Mouse (Mus musculus) heart, embryonic 13.5 days (tissue): ENCODE results near the gene Serinc3. TPM values are rescaled to one million over a fixed set of nuclear protein-coding genes. Genes with fewer than 3 reads are reported as not detected.

Experiments used
- ATAC-seq: fragments of 200-750 bp; cut with Nextera tagmentation; 2 replicates; pipeline ENCODE4 v1.8.0; 2017; ENCODE audit warnings: moderate TSS enrichment; ENCODE audit not compliant: insufficient number of reproducible peaks, low FRiP score, low TSS enrichment; ENCODE audit errors: extremely low read depth
- H3K27ac ChIP-seq: fragments of 300-500 bp; sonication (generic); replicated peaks from 2 replicates; pipeline ENCODE4 v1.5.1; 2015; ENCODE audit warnings: moderate library complexity, mild to moderate bottlenecking, inconsistent platforms
- H3K27me3 ChIP-seq: fragments of 300-500 bp; sonication (generic); replicated peaks from 2 replicates; pipeline ENCODE4 v1.6.1; 2015; ENCODE audit warnings: mild to moderate bottlenecking, inconsistent platforms
- H3K36me3 ChIP-seq: fragments of 300-500 bp; sonication (generic); 2 replicates; pipeline ENCODE4 v1.6.1; 2015; ENCODE audit warnings: mild to moderate bottlenecking, inconsistent platforms
- H3K4me1 ChIP-seq: fragments of 300-500 bp; sonication (generic); 2 replicates; pipeline ENCODE4 v1.6.1; 2015; ENCODE audit warnings: inconsistent platforms
- H3K4me2 ChIP-seq: fragments of 300-500 bp; sonication (generic); 2 replicates; pipeline ENCODE4 v1.6.1; 2015; ENCODE audit warnings: inconsistent platforms, mild to moderate bottlenecking, moderate library complexity
- H3K4me3 ChIP-seq: fragments of 300-500 bp; sonication (generic); 2 replicates; pipeline ENCODE4 v1.5.1; 2015; ENCODE audit warnings: moderate library complexity, mild to moderate bottlenecking, inconsistent platforms
- H3K9ac ChIP-seq: fragments of 300-500 bp; sonication (generic); 2 replicates; pipeline ENCODE4 v1.6.1; 2015; ENCODE audit warnings: inconsistent platforms, mild to moderate bottlenecking, moderate library complexity
- H3K9me3 ChIP-seq: fragments of 300-500 bp; sonication (generic); 2 replicates; pipeline ENCODE4 v1.6.1; 2016; ENCODE audit warnings: inconsistent platforms
- WGBS: fragments of 180-500 bp; shearing (Covaris S2); methylation state at CpG from one replicate; pipeline ENCODE4 v1.1.7; 2015; ENCODE audit warnings: mixed read lengths; 5-methylcytosine and 5-hydroxymethylcytosine counted together
- polyA plus RNA-seq: library from polyadenylated mRNA; unstranded; fragments of >200 nt; fragmentation: Nextera tagmentation; extraction: Ambion mirVana; gene quantifications from 2 replicates; pipeline ENCODE4 v1.2.1, GENCODE M21; 2015

Gene Serinc3
- polyA plus RNA-seq, 1 experiment from 2014 or later: 50.1 TPM

DNA sequence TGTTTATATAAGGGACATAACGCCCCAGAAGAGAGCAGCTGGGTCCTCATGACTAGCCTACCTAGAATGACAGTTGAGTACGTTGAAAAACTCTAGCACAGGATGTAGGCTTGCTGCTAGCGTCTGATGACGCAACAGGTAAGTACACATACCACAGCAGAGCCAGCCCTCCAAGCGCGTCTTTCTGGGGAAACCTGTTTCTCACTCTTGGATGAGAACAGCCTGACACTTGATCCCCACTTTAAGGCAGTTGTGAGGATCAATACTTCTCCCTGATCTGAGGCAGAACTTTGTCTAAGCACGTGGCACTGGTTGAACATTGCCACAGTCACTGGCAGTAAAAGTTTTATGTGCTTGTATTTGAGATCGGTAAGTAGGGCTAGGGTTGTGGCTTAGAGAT, 24.5 kb downstream of the Serinc3 start:
- H3K4me1 ChIP-seq: no peaks in the 10 kb centered on the region; the same call in none of the 2 replicates
- H3K27ac ChIP-seq: no peak overlapping the region
- no peak for ATAC-seq
- no peak overlapping the region for H3K9ac ChIP-seq
- H3K36me3 ChIP-seq: peaks cover 98% of the 10 kb centered on the region
- H3K9me3 ChIP-seq: no peaks in the 10 kb centered on the region
- no peak overlapping the region for H3K4me3 ChIP-seq
- H3K4me2 ChIP-seq: no peak overlapping the region
- WGBS: 80% methylated on average over 8 of the region's 8 CpGs
- no peaks in the 10 kb centered on the region for H3K27me3 ChIP-seq

- no peaks in the 10 kb centered on the region for H3K4me1 ChIP-seq
- ATAC-seq: no peak
- no peaks in the 10 kb centered on the region for H3K27me3 ChIP-seq
- H3K4me2 ChIP-seq: no peak overlapping the region
- no peaks in the 10 kb centered on the region for H3K9me3 ChIP-seq
- H3K9ac ChIP-seq: no peak overlapping the region
- H3K4me3 ChIP-seq: no peak overlapping the region
- whole genome bisulfite sequencing: 83% methylated on average over 4 of the region's 4 CpGs
- no peak overlapping the region for H3K27ac ChIP-seq
- peaks cover 100% of the 10 kb centered on the region for H3K36me3 ChIP-seq
Measured at GRCm38 (mm10) chr2:163617874-163618273, 27.1 kb downstream of the Serinc3 start.

GRCm38 (mm10) chr2:163617232-163617863, 27.6 kb downstream of the Serinc3 start:
- Histone ChIP-seq H3K27me3 (no peaks in the 10 kb centered on the region), H3K36me3 (peaks cover 100% of the 10 kb centered on the region), H3K4me1 (no peaks in the 10 kb centered on the region), H3K27ac (no peak overlapping the region), H3K4me2 (no peak overlapping the region), H3K4me3 (no peak overlapping the region), H3K9me3 (no peaks in the 10 kb centered on the region), H3K9ac (no peak overlapping the region)
- ATAC-seq: no peak
- WGBS: 70% methylated on average over 3 of the region's 3 CpGs

- 84% methylated on average over 3 of the region's 3 CpGs for WGBS
- Histone ChIP-seq H3K9ac (no peak overlapping the region), H3K4me1 (no peaks in the 10 kb centered on the region), H3K36me3 (peaks cover 100% of the 10 kb centered on the region), H3K27me3 (no peaks in the 10 kb centered on the region), H3K9me3 (no peaks in the 10 kb centered on the region), H3K4me3 (no peak overlapping the region), H3K4me2 (no peak overlapping the region), H3K27ac (no peak overlapping the region)
- no peak for ATAC-seq
Measured at GRCm38 (mm10) chr2:163616652-163617227, 28.2 kb downstream of the Serinc3 start.

- Histone ChIP-seq H3K4me1 (no peaks in the 10 kb centered on the region), H3K27ac (no peak overlapping the region), H3K4me3 (no peak overlapping the region), H3K9me3 (no peaks in the 10 kb centered on the region), H3K27me3 (no peaks in the 10 kb centered on the region), H3K36me3 (peaks cover 100% of the 10 kb centered on the region), H3K4me2 (no peak overlapping the region), H3K9ac (no peak overlapping the region)
- ATAC-seq: no peak
- 85% methylated on average over 4 of the region's 4 CpGs for WGBS
Measured at GRCm38 (mm10) chr2:163615906-163616651, 28.9 kb downstream of the Serinc3 start.

GRCm38 (mm10) chr2:163615401-163615800, 29.5 kb downstream of the Serinc3 start:
- H3K9me3 ChIP-seq: no peaks in the 10 kb centered on the region
- ATAC-seq: no peak
- H3K27me3 ChIP-seq: no peaks in the 10 kb centered on the region
- H3K27ac ChIP-seq: no peak overlapping the region
- 92% methylated on average over 9 of the region's 9 CpGs for WGBS
- no peak overlapping the region for H3K4me3 ChIP-seq
- H3K4me1 ChIP-seq: no peaks in the 10 kb centered on the region
- no peak overlapping the region for H3K9ac ChIP-seq
- no peak overlapping the region for H3K4me2 ChIP-seq
- peaks cover 100% of the 10 kb centered on the region for H3K36me3 ChIP-seq

- Histone ChIP-seq H3K4me2 (no peak overlapping the region), H3K4me1 (no peaks in the 10 kb centered on the region), H3K4me3 (no peak overlapping the region), H3K27ac (no peak overlapping the region), H3K9ac (no peak overlapping the region), H3K9me3 (no peaks in the 10 kb centered on the region), H3K27me3 (no peaks in the 10 kb centered on the region), H3K36me3 (peaks cover 95% of the 10 kb centered on the region)
- no peak for ATAC-seq
- WGBS: 88% methylated on average over 4 of the region's 4 CpGs
Measured at GRCm38 (mm10) chr2:163613990-163614389, 30.9 kb downstream of the Serinc3 start.

DNA sequence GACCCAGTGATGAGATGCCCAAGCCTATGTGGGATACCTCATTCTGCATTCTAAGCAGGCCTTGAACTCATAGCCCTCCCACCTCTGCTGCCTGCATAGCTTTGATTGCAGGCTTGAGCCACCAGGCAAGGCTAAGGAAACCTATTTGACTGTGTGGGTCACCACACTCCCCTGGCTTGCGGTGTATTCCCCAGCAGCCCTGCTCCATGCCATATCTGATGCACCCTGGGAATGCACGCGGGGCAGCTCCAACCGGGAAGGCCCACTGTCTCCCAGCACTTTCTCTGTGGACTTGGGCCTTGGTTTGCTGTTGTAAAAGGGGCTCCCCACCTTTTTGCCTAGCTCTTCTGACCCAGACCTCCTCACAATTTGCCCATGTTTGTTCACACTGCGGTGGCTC, 31.7 kb downstream of the Serinc3 start:
- 89% methylated on average over 5 of the region's 5 CpGs for WGBS
- H3K27ac ChIP-seq: no peak overlapping the region
- no peak overlapping the region for H3K4me2 ChIP-seq
- H3K36me3 ChIP-seq: peaks cover 88% of the 10 kb centered on the region
- H3K27me3 ChIP-seq: no peaks in the 10 kb centered on the region
- H3K4me1 ChIP-seq: peaks cover 1% of the 10 kb centered on the region
- H3K9ac ChIP-seq: no peak overlapping the region
- H3K4me3 ChIP-seq: no peak overlapping the region
- H3K9me3 ChIP-seq: no peaks in the 10 kb centered on the region
- ATAC-seq: no peak

- ATAC-seq: no peak
- no peak overlapping the region for H3K27ac ChIP-seq
- H3K4me1 ChIP-seq: peaks cover 10% of the 10 kb centered on the region
- H3K27me3 ChIP-seq: no peaks in the 10 kb centered on the region
- H3K4me2 ChIP-seq: no peak overlapping the region
- no peaks in the 10 kb centered on the region for H3K9me3 ChIP-seq
- WGBS: 79% methylated on average over 9 of the region's 9 CpGs
- no peak overlapping the region for H3K4me3 ChIP-seq
- H3K9ac ChIP-seq: no peak overlapping the region
- H3K36me3 ChIP-seq: peaks cover 80% of the 10 kb centered on the region
Measured at GRCm38 (mm10) chr2:163611176-163611575, 33.8 kb downstream of the Serinc3 start.

GRCm38 (mm10) chr2:163609281-163609975, 35.5 kb downstream of the Serinc3 start:
- H3K36me3 ChIP-seq: peaks cover 63% of the 10 kb centered on the region
- WGBS: 83% methylated on average over 12 of the region's 12 CpGs
- no peak for ATAC-seq

GRCm38 (mm10) chr2:163608008-163608407, 36.9 kb downstream of the Serinc3 start:
- H3K36me3 ChIP-seq: peaks cover 49% of the 10 kb centered on the region
- H3K4me1 ChIP-seq: peaks cover 21% of the 10 kb centered on the region
- H3K9ac ChIP-seq: 0 out of 2 replicates have a peak overlapping the region, but pooled peaks have one; percentile 47
- no peaks in the 10 kb centered on the region for H3K27me3 ChIP-seq
- ATAC-seq: no peak
- H3K27ac ChIP-seq: no peak overlapping the region
- H3K4me3 ChIP-seq: no peak overlapping the region
- no peaks in the 10 kb centered on the region for H3K9me3 ChIP-seq
- no peak overlapping the region for H3K4me2 ChIP-seq
- 56% methylated on average over 7 of the region's 7 CpGs for WGBS

More at GRCm38 (mm10) chr2:163609281-163609975, 35.5 kb downstream of the Serinc3 start:
- H3K4me3 ChIP-seq: no peak overlapping the region
- peaks cover 10% of the 10 kb centered on the region for H3K4me1 ChIP-seq
- no peak overlapping the region for H3K9ac ChIP-seq
- no peak overlapping the region for H3K27ac ChIP-seq
- no peak overlapping the region for H3K4me2 ChIP-seq
- H3K27me3 ChIP-seq: no peaks in the 10 kb centered on the region
- H3K9me3 ChIP-seq: no peaks in the 10 kb centered on the region
